In the genomic region with DNA sequence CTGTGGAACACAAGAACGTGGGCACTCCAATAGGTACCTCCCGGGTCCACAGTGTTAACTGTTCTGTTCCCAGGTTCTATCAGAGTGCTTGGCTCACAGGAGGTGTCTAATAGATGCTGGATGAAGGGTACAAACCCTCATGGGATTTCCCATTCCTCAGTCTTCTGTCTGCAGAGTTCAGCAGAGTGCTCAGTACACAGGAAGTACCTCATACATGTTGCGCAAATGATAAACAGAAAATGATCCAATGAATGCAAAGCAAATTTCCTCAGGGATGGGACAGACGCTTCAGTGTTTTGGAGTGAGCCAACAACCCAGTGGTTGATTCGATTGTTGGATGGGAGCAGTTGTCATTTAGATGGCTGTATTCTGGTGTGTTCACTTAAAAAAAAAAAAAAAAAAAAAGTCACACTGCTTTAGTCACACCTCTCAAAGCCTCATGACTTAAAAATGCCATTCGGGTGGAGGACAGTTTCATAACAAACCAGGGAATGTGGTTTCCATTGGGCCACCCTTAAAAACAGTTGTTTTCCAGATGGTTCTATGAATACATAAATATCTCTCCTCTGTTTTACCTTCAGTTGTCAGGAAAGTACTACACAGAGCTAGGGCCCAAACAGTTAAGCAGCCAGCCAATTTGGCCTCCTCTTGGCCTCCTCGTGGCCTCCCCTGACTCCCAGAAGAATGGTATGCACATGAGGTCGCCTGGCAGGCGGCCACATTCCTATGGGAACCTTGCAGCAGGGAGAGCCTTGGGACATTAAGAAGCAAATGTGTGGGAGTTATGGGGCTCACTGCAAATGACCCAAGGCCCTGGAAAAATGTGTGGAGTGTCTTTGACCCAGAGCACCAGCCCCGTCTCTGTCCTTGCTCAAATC, we compare ENCODE assay signal across 7 mouse cellular contexts.
DNase-seq lines count a peak whose midpoint lies in the region; ATAC-seq and TF ChIP-seq lines count a peak whose summit lies in the region.

No protein-coding gene starts in this region.

- no peak overlapping the region for H3K4me3 ChIP-seq in heart, postnatal 0 days (ENCODE audit: low read depth, low read length)
- H3K4me3 ChIP-seq in lung, adult 2 months (replicated peaks; ENCODE audit: extremely low read depth, low read depth, low read length), result no peak overlapping the region

- no peak overlapping the region for H3K9ac ChIP-seq in heart, postnatal 0 days (replicated peaks; ENCODE audit: low read depth, low read length)

- no peaks in the 10 kb centered on the region for H3K9me3 ChIP-seq in heart, postnatal 0 days (replicated peaks; ENCODE audit: control insufficient read depth, low read length)

- peak; percentile 79 for ATAC-seq in heart, postnatal 0 days (ENCODE audit: insufficient read depth, low read depth)

- TF ChIP-seq EP300 in heart, postnatal 0 days (IDR thresholded peaks at IDR 0.05; ENCODE audit: low read depth), result no peak

- TF ChIP-seq POLR2A in lung, adult 2 months (IDR thresholded peaks at IDR 0.05; ENCODE audit: borderline replicate concordance, extremely low read depth, low read depth, low read length), result no peak

- no peaks in the 10 kb centered on the region for H3K27me3 ChIP-seq in heart, postnatal 0 days (ENCODE audit: control insufficient read depth, insufficient read depth, low read length)

- H3K4me2 ChIP-seq in heart, postnatal 0 days (ENCODE audit: low read depth, low read length), result no peak overlapping the region

- H3K27ac ChIP-seq in heart, postnatal 0 days (ENCODE audit: low read depth), result peak overlapping the region; percentile 53

- H3K4me1 ChIP-seq in heart, postnatal 0 days (ENCODE audit: control insufficient read depth, insufficient read depth), result 0 out of 2 replicates have a peak, but pooled peaks cover 5% of the 10 kb centered on the region
- H3K4me1 ChIP-seq in lung, adult 2 months (ENCODE audit: control insufficient read depth, insufficient read depth, low read length), result no peaks in the 10 kb centered on the region; the same call in 1 of the 2 replicates

- H3K36me3 ChIP-seq in heart, postnatal 0 days (replicated peaks; ENCODE audit: control insufficient read depth, insufficient read depth, low read length), result no peaks in the 10 kb centered on the region

- DNase-seq in Muller cell, postnatal 12 days (ENCODE audit: inconsistent ontology term), result peak; percentile 94
- DNase-seq in adrenal gland, postnatal 14 days, result peak; percentile 63
- DNase-seq in heart, postnatal 0 days (ENCODE audit: low spot score), result peak; percentile 65
- DNase-seq in lung, adult 2 months, result peak; percentile 51
- no peak for DNase-seq in thymus, adult 18-20 months
- DNase-seq in urinary bladder, postnatal 10 days (ENCODE audit: low spot score), result no peak
- DNase-seq in left cerebral cortex, postnatal 36 days (ENCODE audit: low spot score in 2 of 2), result no peak

- TF ChIP-seq CTCF in heart, postnatal 0 days (IDR thresholded peaks at IDR 0.05; ENCODE audit: low read depth), result no peak
- no peak for TF ChIP-seq CTCF in lung, adult 2 months (IDR thresholded peaks at IDR 0.05; ENCODE audit: insufficient read depth, low read length)

- WGBS in heart, postnatal 0 days, result 41% methylated on average over 10 of the region's 10 CpGs
- WGBS in lung, adult 2 months, result 49% methylated on average over 10 of the region's 10 CpGs

- intact Hi-C loops in left cerebral cortex, postnatal 36 days (cut with DNase I), result no loop called here

Comparison
In these comparisons a context has a peak if more than half of its experiments do, and no peak if none do; other contexts are left out.
1. DNase-seq: peak in Muller cell, postnatal 12 days (single experiment), adrenal gland, postnatal 14 days (single experiment), heart, postnatal 0 days (single experiment) and lung, adult 2 months (single experiment); none in thymus, adult 18-20 months (0 of 2), urinary bladder, postnatal 10 days (single experiment) and left cerebral cortex, postnatal 36 days (0 of 2).